In the genomic region with DNA sequence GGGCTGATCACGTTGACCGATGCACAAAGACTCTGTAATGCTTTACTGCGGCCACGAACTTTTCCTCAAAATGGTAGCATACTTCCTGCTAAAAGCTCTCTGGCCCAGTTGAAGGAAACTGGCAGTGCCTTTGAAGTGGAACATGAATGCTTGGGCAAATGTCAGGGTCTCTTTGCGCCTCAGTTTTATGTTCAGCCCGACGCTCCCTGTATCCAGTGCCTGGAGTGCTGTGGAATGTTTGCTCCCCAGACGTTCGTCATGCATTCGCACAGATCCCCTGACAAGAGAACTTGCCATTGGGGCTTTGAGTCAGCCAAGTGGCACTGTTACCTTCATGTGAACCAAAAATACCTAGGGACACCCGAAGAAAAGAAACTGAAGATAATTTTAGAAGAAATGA, we compare ENCODE assay signal across 10 mouse cellular contexts. TPM values are rescaled to one million over a fixed set of nuclear protein-coding genes. Genes with fewer than 3 reads are reported as not detected.
DNase-seq lines count a peak whose midpoint lies in the region; ATAC-seq and TF ChIP-seq lines count a peak whose summit lies in the region.
"Had no signal": no experiment of that assay in that cellular context is flagged by ENCODE, and none has a peak within 500 bp of the region (broad histone marks: within the 10 kb centered on the region; RNA-seq: fewer than 3 reads in every experiment).

No protein-coding gene starts in this region.

- 0 out of 2 replicates have a peak, but pooled peaks cover 3% of the 10 kb centered on the region for H3K36me3 ChIP-seq in neural tube, embryonic 11.5 days (ENCODE audit: control insufficient read depth, insufficient read depth, low read length)
- H3K36me3 ChIP-seq in limb, embryonic 11.5 days (ENCODE audit: control insufficient read depth, insufficient read depth, low read length), result no peaks in the 10 kb centered on the region; the same call in 1 of the 2 replicates

- peaks cover 31% of the 10 kb centered on the region for H3K4me1 ChIP-seq in neural tube, embryonic 11.5 days (ENCODE audit: control insufficient read depth, insufficient read depth, low read length)
- H3K4me1 ChIP-seq in limb, embryonic 11.5 days (ENCODE audit: control insufficient read depth, insufficient read depth, low read length), result peaks cover 17% of the 10 kb centered on the region
- no peaks in the 10 kb centered on the region for H3K4me1 ChIP-seq in cerebellum, adult 2 months (ENCODE audit: control insufficient read depth, insufficient read depth, low read length)

- DNase-seq in gastrocnemius, adult 2 months, result no peak
- no peak for DNase-seq in gastrocnemius, adult 8-10 months (ENCODE audit: low spot score in 2 of 2)
- no peak for DNase-seq in neural tube, embryonic 11.5 days (ENCODE audit: low spot score)
- DNase-seq in neural tube, embryonic 10.5 days (ENCODE audit: extremely low spot score, low spot score), result no peak
- DNase-seq in limb, embryonic 11.5 days (ENCODE audit: low spot score), result no peak
- DNase-seq in ovary, postnatal 36 days (ENCODE audit: low spot score), result no peak
- no peak for DNase-seq in cerebellum, adult 2 months
- DNase-seq in urinary bladder, postnatal 36 days (ENCODE audit: low spot score in 2 of 2), result no peak
- DNase-seq: gastrocnemius, postnatal 14 days had no signal

- intact Hi-C loops in gastrocnemius, adult 2 months (cut with DNase I), result no loop called here

- peak overlapping the region; percentile 40 for H3K27ac ChIP-seq in gastrocnemius, adult 2 months
- H3K27ac ChIP-seq in neural tube, embryonic 11.5 days (ENCODE audit: low read depth, low read length), result 0 out of 2 replicates have a peak overlapping the region, but pooled peaks have one; percentile 34
- no peak overlapping the region for H3K27ac ChIP-seq in limb, embryonic 11.5 days (replicated peaks; ENCODE audit: low read depth, low read length)
- no peak overlapping the region for H3K27ac ChIP-seq in cerebellum, adult 2 months (ENCODE audit: insufficient read depth, low read length)

- WGBS in neural tube, embryonic 11.5 days, result 67% methylated on average over 11 of the region's 11 CpGs
- WGBS in limb, embryonic 11.5 days, result 64% methylated on average over 11 of the region's 11 CpGs
- WGBS in cerebellum, adult 2 months, result 73% methylated on average over 11 of the region's 11 CpGs

- TF ChIP-seq POLR2A in cerebellum, adult 2 months (IDR thresholded peaks at IDR 0.05; ENCODE audit: borderline replicate concordance, insufficient read depth, low read length), result no peak

- no peak overlapping the region for H3K9ac ChIP-seq in neural tube, embryonic 11.5 days (ENCODE audit: low read length)
- no peak overlapping the region for H3K9ac ChIP-seq in limb, embryonic 11.5 days (ENCODE audit: low read length)

- H3K4me2 ChIP-seq in neural tube, embryonic 11.5 days (ENCODE audit: low read depth), result peak overlapping the region; percentile 44
- peak overlapping the region; percentile 16; the same call in 1 of the 2 replicates for H3K4me2 ChIP-seq in limb, embryonic 11.5 days (ENCODE audit: low read depth, severe bottlenecking)

- no peak for ATAC-seq in neural tube, embryonic 11.5 days (ENCODE audit: insufficient read depth, low FRiP score, low TSS enrichment)
- no peak for ATAC-seq in limb, embryonic 11.5 days (ENCODE audit: insufficient number of reproducible peaks, low FRiP score, low TSS enrichment, low read depth)

- H3K4me3 ChIP-seq in gastrocnemius, adult 2 months, result peak overlapping the region; percentile 48
- peak overlapping the region; percentile 25 for H3K4me3 ChIP-seq in neural tube, embryonic 11.5 days (ENCODE audit: low read depth, low read length)
- no peak overlapping the region for H3K4me3 ChIP-seq in limb, embryonic 11.5 days (ENCODE audit: low read depth, low read length)
- H3K4me3 ChIP-seq in cerebellum, adult 2 months (replicated peaks; ENCODE audit: insufficient read depth, low read depth, low read length), result no peak overlapping the region

- no peaks in the 10 kb centered on the region for H3K27me3 ChIP-seq in neural tube, embryonic 11.5 days (ENCODE audit: control insufficient read depth, insufficient read depth, low read length)
- no peaks in the 10 kb centered on the region for H3K27me3 ChIP-seq in limb, embryonic 11.5 days (ENCODE audit: control insufficient read depth, insufficient read depth, low read length)
- H3K27me3 ChIP-seq in cerebellum, adult 2 months (ENCODE audit: control insufficient read depth, insufficient read depth, low read length), result no peaks in the 10 kb centered on the region

- TF ChIP-seq CTCF in gastrocnemius, adult 2 months (IDR thresholded peaks at IDR 0.05), result no peak
- no peak for TF ChIP-seq CTCF in cerebellum, adult 2 months (IDR thresholded peaks at IDR 0.05; ENCODE audit: borderline replicate concordance, insufficient read depth, low read depth, low read length)

- H3K9me3 ChIP-seq in neural tube, embryonic 11.5 days (ENCODE audit: control insufficient read depth, low read length), result no peaks in the 10 kb centered on the region
- H3K9me3 ChIP-seq in limb, embryonic 11.5 days (ENCODE audit: control insufficient read depth, low read length), result no peaks in the 10 kb centered on the region

RNA-seq across cellular contexts. Expression of a gene that starts 3.1 kb away (rescaled TPM):
- total RNA-seq in gastrocnemius, adult 2 months (2021), result 10 to 100 TPM in 1 of 2 experiments, 1 to 10 TPM in 1; 8.3 to 19.8 TPM
- 10 to 100 TPM in 1 of 4 experiments, 1 to 10 TPM in 3; 8.6 to 12.2 (median 8.9) TPM for total RNA-seq in gastrocnemius, adult 8-10 months (2022)
- polyA plus RNA-seq in neural tube, embryonic 11.5 days (2014; fragmentation: Nextera tagmentation; extraction: Ambion mirVana), result 57.4 and 60.1 TPM in 2 replicates
- 33.5 and 34.5 TPM in 2 replicates for polyA plus RNA-seq in limb, embryonic 11.5 days (2014; fragmentation: Nextera tagmentation; extraction: Ambion mirVana)
- polyA plus RNA-seq in cerebellum, adult 2 months (2012; rRNA removed), result 14.0 and 14.5 TPM in 2 replicates

RNA-seq across cellular contexts. Expression of a gene that starts 51.7 kb away (rescaled TPM):
- total RNA-seq in gastrocnemius, adult 2 months (2021), result under 1 TPM in 1 of 2 experiments, not detected in 1; 0.17 TPM
- under 1 TPM in 2 of 4 experiments, not detected in 2; 0.34 to 0.54 TPM for total RNA-seq in gastrocnemius, adult 8-10 months (2022)
- 19.0 and 20.9 TPM in 2 replicates for polyA plus RNA-seq in neural tube, embryonic 11.5 days (2014; fragmentation: Nextera tagmentation; extraction: Ambion mirVana)
- polyA plus RNA-seq in limb, embryonic 11.5 days (2014; fragmentation: Nextera tagmentation; extraction: Ambion mirVana), result 4.5 and 4.9 TPM in 2 replicates
- polyA plus RNA-seq in cerebellum, adult 2 months (2012; rRNA removed), result 312 and 337 TPM in 2 replicates
- polyA plus RNA-seq: liver, adult 2 months had no signal

Comparison
In these comparisons a context has a peak if more than half of its experiments do, and no peak if none do; other contexts are left out.
1. H3K27ac ChIP-seq: peak in gastrocnemius, adult 2 months (single experiment) and neural tube, embryonic 11.5 days (single experiment); none in limb, embryonic 11.5 days (single experiment) and cerebellum, adult 2 months (single experiment).
2. H3K4me3 ChIP-seq: peak in gastrocnemius, adult 2 months (single experiment) and neural tube, embryonic 11.5 days (single experiment); none in limb, embryonic 11.5 days (single experiment) and cerebellum, adult 2 months (single experiment).
3. RNA of a gene that starts 51.7 kb away (polyA plus RNA-seq): 312 to 337 TPM in cerebellum, adult 2 months; 19.0 to 20.9 TPM in neural tube, embryonic 11.5 days and 4.5 to 4.9 TPM in limb, embryonic 11.5 days; every median in the first group is over 10 times any median in the second.